Mouse (Mus musculus) spleen, postnatal 4 days (tissue): Measurements from ENCODE around the gene Hoxc13.

Experiments used
- DNase-seq, 2 experiments: peaks; one replicate each; pipeline ENCODE4 v3.0.0; 2022; ENCODE audit warnings: low spot score in 2 of 2

Gene Hoxc13

DNA sequence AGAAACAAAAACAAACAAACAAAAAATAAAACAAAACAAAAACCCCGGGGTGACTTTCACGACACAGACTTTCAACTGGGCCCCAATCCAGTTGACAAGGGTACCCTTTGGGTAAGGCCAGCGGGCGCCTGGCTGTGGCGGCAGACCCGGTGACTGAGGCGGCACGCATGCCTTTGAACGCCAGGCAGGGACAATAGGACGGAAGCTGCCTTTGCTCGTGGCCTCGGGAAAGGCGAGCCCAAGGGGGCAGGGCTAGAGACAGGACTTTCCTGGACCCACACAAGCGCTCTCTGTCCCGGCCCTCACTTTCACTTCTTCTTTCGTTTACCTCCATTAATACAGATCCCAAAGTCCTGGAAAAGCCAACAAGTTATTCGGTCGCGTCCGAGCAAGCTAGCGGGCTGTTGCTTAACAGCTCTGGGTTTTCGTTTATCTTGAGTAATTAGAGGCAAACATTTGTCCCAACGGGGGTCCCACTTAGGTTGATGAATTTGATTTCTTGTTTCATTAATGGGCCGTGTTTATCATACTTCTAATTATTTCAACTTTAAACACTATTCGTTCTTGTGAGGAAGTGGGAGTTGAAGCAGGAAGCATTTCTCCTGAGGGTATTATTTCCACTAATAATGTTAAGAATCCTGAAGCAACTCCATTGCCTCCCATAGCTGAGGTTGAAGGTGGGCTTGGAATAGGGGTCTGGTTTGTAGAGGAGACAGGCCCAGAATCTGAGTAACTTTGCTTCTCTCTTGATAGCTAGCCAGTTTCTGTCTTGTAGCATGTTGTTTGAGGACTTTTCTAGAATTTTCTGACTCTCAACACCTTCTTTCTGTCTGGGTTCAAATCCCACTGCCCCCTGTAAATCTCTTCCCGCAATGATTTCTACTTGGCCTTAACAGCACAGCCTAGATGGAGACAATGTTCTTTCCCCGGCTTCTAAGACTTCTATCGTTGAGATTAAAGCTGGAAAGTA is 43.1 kb downstream of the Hoxc13 start:
- no peak for DNase-seq

GRCm38 (mm10) chr15:102965003-102965891 is 44.3 kb downstream of the Hoxc13 start:
- DNase-seq, result no peak

DNA sequence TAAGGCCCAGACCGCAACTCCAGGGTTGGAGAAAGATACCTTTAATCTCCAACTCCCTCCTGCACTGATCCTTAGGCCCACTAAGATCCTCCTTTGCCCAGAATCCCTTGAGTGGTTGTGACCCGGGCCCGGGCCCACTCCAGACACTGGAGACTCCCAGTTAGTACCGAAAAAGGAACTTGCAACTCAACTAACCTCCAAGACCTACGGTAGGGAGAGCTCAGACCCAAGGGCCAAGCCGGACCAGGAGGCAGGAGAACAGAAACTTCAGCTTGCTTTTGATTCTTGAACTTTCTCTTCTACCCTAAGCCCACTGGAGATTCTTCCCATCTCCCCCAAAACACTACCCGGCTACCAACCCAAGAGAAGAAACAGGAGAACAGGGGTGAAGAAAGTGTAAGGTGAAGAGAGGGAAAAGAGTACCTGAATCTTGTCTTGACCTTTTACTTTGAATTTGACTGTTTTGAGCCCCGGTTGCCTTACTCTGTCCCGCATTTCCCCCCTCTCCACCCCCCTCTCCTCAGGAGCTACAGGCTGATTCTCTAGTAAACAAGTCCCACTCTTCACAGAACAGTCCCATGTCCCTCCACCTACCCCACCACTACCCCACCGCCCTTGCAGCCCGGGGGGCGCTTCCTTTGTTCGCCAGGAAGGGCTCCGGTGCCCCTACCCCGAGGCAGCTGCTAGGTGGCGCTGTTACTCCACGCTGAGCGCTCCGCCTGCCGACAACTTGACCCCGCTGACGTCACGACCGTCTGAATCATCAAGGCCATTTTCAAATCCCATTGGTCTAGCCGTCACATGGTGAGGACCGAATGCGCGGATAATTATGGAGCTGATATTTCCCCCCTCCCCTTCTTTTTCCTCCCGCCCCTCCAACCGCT is 45.2 kb downstream of the Hoxc13 start:
- DNase-seq, result peak; percentile 52 to 79

DNA sequence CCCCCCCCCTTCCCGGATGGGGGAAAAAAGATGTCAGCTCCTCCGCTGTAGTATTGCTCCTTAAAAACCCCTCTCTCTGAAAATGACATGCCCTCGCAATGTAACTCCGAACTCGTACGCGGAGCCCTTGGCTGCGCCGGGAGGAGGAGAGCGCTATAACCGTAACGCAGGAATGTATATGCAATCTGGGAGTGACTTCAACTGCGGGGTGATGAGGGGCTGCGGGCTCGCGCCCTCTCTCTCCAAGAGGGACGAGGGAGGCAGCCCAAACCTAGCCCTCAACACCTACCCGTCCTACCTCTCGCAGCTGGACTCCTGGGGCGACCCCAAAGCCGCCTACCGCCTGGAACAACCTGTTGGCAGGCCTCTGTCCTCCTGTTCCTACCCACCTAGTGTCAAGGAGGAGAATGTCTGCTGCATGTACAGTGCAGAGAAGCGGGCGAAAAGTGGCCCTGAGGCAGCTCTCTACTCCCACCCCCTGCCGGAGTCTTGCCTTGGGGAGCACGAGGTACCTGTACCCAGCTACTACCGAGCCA is 45.9 kb downstream of the Hoxc13 start, which contains the start of gene Hoxc10:
Gene Hoxc10, plus strand, starts transcription at position 21 of the 536 bp plus-strand sequence.
- DNase-seq, result no peak

GRCm38 (mm10) chr15:102967312-102967510 is 46.3 kb downstream of the Hoxc13 start, which contains the start of gene Hoxc5:
TSS of gene Hoxc5 (plus strand) at chr15:102967443.
- DNase-seq, result no peak

DNA sequence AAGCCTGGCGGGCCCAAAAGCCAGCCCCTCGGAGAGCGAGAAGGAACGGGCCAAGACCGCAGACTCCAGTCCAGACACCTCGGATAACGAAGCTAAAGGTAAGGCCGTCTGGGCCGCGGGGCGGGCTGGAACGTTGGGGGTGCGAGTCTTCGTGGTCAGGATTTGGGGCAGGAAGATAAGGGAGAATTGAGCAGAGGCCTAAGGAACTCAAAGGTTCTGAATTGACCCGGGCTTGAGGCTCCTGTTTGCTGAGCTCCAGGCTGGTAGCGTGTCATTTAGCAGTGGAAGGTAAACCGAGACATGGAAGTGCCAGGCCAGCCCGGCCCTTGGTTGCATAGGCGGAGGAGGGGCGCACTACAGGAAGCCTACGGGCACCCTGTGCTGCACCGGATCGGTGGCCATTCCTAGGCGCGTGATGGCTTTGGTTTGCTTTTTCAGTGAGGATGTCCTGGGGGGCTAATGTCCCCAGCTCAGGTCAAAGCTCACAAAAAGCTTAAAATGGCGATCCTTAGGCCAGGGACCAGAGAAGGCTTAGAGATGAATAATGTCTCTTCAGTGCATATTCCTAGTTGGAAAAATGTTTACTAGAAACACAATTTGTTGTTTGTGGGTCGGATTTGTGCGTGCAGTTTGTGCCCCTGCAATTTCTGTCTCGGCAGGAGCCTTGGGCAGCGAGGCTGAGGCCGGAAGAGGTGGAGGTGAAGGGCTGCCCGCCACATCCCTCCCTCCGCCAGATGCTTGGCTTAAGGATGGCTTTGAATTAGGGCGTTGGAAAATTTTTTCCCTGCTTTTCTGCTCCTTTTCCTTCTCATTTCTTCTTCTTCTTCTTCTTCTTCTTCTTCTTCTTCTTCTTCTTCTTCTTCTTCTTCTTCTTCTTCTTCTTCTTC is 46.9 kb downstream of the Hoxc13 start:
- no peak for DNase-seq

DNA sequence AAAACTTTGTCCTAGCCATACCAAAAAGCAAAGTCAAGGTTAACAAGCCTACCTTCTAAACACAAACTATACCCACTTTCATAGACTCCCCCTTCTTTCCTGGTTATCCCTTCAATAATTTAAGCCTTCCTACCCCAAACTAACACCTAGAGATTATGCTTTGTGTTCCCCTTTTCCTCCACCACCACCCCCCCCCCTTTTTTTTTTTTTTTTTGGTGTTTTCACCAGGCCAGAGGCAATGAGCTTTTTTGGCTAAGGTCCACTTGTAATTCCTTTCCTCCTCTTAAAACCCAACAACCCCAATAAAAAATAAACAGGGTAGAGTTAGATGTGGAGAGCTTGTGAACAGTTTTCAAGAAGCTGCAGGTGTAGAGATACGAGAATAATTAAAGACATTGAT is 48.4 kb downstream of the Hoxc13 start:
- no peak for DNase-seq

GRCm38 (mm10) chr15:102970740-102971139 is 49.8 kb downstream of the Hoxc13 start:
- no peak for DNase-seq

DNA sequence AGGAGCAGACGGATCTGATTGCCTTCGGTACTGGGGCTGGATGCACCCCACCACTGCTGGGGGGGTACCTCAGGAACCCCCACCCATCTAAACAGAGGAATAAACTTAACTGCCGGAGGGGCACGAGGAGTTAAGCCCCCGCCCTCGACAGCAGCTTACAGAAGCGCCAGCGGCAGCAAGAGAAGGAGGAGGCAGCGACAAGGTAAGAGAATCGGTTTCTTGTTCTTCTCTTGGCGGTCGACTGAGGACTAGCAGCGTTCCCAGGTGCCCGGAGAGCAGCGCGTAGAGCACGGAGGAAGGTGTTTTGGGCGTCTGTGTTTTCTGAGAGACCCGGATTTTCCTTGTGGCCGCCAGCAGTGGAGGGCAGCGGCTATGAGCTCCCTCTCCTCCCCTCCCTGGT is 51.4 kb downstream of the Hoxc13 start:
- DNase-seq, result no peak

DNA sequence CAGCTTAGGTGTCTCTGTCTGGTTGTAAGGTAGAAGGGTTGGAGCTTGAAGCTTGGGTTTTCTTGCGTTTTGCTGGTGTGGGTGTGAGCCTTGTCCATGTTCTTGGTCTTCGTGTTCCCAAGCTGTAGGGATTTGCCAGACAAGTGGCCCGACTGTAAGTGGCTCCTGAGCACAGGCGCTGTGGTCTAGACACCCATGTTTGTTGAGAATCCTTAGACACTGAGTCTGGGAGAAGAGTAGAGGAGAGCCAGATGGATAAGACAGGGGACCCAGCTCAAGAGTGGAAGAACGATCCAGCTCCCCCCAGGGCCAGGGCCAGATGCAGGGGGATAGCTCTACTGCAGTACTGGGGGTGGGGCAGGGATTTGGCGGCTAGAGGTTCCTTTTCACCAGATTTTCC is 51.9 kb downstream of the Hoxc13 start:
- no peak for DNase-seq

DNA sequence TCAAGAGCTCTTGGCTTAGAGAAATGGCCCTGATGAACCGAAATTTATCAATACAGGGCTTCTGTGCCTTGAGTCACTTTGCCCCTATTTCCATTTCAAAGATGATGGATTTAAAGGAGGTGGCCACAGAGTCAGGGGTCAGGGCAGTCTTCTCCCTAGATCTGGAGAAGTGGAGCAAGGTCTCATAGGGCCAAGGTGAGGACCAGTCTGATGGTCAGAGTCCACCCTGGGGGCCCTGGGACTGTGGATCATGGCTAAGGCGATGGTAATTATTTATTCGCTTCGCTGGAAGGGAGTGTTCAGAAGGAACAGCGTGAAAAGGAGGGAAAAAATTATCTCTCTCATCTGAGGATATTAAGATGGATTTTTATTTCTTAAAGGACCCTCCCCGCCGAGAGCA is 54.1 kb downstream of the Hoxc13 start:
- DNase-seq, result no peak

GRCm38 (mm10) chr15:102975688-102976111 is 54.8 kb downstream of the Hoxc13 start:
- no peak for DNase-seq

- no peak for DNase-seq
Measured at GRCm38 (mm10) chr15:102976171-102976570, 55.3 kb downstream of the Hoxc13 start, which contains the start of gene Hoxc9. TSS of gene Hoxc9 (plus strand) at chr15:102976439.

DNA sequence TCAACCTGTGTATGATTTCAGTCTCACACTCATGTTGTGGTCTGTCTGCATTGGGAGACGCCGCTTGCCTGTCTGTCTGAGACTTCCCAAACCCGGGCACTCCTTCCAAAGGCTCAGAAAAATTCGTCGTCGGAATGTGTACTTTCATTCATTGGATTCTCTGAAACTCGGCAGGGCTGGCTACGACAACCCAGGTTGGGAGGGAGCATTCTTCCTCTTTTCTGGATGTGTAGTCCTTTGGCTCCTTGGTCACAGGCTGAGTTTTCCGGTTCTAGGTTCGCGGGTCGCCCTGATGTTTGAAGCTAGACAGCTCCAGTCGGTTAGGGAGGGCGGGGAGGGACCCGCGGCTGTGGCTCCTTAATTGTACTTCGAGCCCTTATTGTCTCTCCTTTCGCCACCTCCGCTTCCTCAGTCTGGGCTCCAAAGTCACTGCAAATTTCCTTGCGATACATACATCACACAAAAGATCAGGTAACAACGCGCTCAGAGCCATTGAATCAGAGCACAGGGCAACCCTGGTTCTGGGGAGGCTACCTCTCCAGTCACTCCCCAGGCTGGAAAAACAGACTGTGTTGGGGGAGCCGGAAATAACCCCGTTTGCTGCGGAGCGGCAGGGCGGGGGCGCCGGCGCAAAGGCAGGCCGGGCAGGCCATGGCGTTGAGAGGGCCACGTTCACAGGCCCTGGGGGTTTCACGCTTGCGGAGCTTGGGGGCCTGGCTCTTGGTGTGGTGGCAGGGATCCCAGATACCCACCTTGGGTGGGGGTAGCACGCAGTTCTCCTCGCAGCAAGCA is 55.9 kb downstream of the Hoxc13 start:
- DNase-seq, result no peak

DNA sequence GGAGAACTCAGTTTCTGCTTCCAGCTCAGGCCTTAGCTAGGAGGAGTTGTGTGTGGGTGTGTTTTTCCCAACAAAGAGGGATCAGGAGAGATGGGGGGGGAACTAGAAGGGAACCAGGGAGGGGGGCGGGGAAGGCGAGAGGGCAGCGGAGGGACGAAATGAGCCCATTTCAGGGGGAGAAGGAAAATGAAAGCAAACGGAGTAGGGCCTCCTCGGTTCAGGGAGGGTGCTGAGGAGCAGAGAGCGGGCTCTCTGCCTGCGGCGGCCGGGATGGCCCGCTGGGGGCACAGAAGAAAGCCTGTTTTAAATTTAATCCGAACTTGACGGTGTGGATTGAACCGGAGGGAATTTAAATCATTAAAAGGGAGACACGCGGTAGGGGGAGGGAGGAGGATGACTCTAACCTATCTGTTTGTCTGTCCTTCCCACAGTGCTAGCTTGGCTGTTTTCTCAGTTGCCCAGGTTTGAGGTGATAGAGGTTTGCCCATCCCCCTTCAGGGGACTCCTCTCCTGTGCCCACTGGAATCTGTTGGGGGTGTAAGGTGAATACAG is 56.6 kb downstream of the Hoxc13 start:
- DNase-seq, result no peak
